Mouse (Mus musculus) brain, embryonic 14.5 days (tissue): ENCODE measurements around the gene Rpl10a. TPM values are rescaled to one million over a fixed set of nuclear protein-coding genes. Genes with fewer than 3 reads are reported as not detected.
"Not testable (repeated sequence)": the region's sequence is repeated elsewhere in the genome, so short reads cannot be mapped to it uniquely, and the experiment has no call there.

Experiments
- DNase-seq: peaks from one replicate; pipeline ENCODE4 v3.0.0-alpha.2; 2011; ENCODE audit warnings: low read depth
- CTCF ChIP-seq: fragments of 200-500 bp; IDR thresholded peaks from 2 replicates; pipeline ENCODE4 v1.5.1; 2012; ENCODE audit warnings: inconsistent platforms, mild to moderate bottlenecking, moderate library complexity, borderline replicate concordance; ENCODE audit not compliant: insufficient read depth, insufficient read length; ENCODE audit errors: extremely low read depth
- POLR2A ChIP-seq: fragments of 200-500 bp; IDR thresholded peaks from 2 replicates; pipeline ENCODE4 v1.6.1; 2012; ENCODE audit warnings: mild to moderate bottlenecking, inconsistent platforms, borderline replicate concordance; ENCODE audit not compliant: poor library complexity, insufficient read depth, insufficient read length, severe bottlenecking; ENCODE audit errors: extremely low read depth
- polyA plus RNA-seq: library from polyadenylated mRNA; depleted of rRNA; stranded (reverse); fragments of >200 nt; gene quantifications from 2 replicates; pipeline ENCODE4 v1.2.3, GENCODE M21; 2012

Rpl10a gene
- polyA plus RNA-seq, 1 experiment = 1,651 TPM

DNA sequence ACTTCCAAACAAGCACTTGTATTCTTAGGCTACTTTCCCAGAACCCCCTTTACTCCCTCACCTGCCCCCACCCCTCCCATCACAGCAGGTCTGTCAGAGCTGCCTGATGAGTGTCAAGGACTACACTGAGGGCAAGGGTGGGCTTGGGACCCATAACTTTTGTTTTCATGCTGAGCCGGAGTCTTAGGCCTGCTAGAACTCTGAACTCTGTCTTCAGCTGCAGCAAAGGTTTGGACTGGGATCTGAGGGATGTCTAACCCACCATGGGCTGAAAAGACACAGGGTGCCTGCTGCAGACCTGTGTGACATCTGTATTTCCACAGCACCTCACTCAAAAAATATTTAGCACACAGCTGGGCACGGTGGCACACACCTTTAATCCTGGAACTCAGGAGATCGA, 1.3 kb upstream of the Rpl10a start:
- TF ChIP-seq POLR2A (no peak), CTCF (no peak)
- no peak for DNase-seq

DNA sequence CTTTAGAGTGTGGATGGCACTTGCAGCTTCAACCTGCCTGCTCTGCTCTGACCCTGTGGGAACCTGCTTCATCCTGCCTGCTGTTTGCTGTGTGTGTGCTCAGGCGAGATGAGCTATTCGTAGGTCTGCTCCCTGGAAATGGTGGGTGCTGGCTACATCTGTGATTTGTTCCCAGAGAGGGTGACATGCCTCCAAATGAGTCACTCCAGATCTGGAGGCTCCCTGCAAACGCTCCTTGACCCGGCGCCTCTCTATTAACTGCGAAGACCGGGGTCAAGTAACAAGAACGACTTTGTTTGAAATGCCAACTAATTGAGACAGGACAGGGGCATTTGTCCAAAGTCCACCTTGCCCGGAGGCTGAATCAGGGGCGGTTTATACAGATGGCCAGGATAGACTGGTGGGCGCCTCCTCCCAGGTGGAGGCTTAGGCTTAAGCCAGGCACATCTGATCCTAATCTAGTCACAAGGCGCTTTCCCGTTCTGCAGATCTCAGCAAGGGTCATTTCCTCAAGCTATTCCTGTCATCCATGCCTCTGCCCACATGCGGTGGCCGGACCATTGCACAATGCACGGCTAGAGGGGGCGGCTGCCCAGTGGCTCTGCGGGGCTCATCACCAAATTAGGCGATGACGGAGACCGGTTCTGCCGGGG, 472 bp upstream of the Rpl10a start:
- DNase-seq = no peak
- TF ChIP-seq POLR2A (no peak), CTCF (no peak)

DNA sequence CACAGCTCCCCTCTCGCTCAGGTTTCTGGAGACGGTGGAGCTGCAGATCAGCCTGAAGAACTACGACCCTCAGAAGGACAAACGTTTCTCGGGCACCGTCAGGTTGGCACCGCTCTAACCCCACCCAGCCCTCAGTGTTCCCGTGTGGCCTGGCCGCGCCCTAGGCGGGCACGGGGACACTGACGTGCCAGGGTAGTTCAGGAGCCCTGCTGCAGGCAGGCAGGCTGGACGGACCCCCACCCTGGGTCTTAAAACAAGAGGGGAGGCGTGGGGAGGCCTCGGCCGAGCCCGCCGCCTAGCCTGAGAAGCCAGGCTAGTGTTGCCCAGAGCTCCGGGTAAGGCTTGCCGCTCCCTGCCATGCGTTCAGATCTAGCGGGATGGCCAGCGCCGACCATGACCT, 675 bp downstream of the Rpl10a start:
- TF ChIP-seq CTCF (no peak), POLR2A (no peak)
- peak; percentile 46 for DNase-seq

DNA sequence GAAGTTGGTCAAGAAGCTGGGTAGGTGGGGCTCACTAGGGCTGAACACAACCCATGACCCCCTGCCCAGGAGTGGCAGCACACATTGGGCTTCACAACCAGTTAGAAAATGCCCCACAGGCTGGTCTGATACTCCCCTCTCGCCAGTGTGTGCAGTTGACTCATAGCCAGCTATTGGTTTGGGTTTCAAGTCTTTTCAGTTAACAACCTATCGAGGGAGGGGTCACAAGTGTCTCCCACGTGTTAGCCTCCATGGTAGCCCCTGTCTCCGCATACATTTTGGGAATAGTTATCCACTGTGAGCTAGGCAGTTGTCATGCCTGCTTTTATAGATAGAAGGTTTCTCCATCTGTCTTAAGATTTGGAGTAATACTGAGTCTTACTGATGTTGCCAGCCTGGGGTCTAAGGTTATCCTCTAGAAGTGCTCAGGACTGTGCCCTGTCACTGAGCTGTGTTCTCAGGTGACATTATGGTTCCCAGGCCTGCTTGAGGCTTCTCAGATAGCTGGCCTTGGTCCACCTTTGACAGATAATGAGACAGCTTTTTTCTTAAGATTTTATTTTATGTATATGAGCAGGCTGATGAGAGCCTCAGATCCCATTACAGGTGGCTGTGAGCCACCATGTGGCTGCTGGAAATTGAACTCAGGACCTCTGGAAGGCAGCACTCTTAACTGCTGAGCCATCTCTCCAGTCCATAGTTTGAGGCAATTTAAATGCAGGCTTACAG, 1.4 kb downstream of the Rpl10a start:
- TF ChIP-seq POLR2A (no peak), CTCF (no peak)
- DNase-seq = no peak

DNA sequence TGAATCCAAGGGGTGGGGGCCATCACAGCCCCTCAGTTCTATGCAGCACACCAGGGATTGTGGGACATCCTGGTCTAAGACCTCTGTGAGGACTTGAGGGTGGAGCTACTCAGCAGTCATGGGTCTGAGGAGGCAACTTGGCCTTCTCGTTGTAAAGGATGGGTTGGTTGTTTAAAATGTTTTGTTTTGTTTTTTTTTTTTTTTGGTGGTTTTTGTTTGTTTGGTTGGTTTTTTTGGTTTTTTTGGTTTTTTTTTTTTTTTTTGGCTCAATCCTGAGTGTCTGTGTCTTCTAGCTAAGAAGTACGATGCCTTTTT, 1.9 kb downstream of the Rpl10a start:
- TF ChIP-seq CTCF = no peak
- no peak for TF ChIP-seq POLR2A
- DNase-seq = no peak

DNA sequence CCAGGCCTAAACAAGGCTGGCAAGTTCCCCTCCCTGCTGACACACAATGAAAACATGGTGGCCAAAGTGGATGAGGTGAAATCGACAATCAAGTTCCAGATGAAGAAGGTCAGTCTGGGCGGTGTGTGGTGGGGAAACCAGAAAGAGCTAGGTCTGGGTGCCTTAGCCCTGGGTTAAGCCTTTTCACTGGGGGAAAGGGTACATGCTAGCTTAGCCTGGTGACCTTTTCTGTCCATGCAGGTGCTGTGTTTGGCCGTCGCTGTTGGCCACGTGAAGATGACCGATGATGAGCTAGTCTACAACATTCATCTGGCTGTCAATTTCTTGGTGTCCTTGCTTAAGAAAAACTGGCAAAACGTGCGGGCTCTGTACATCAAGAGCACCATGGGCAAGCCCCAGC, 2.3 kb downstream of the Rpl10a start:
- DNase-seq = not testable (repeated sequence)

DNA sequence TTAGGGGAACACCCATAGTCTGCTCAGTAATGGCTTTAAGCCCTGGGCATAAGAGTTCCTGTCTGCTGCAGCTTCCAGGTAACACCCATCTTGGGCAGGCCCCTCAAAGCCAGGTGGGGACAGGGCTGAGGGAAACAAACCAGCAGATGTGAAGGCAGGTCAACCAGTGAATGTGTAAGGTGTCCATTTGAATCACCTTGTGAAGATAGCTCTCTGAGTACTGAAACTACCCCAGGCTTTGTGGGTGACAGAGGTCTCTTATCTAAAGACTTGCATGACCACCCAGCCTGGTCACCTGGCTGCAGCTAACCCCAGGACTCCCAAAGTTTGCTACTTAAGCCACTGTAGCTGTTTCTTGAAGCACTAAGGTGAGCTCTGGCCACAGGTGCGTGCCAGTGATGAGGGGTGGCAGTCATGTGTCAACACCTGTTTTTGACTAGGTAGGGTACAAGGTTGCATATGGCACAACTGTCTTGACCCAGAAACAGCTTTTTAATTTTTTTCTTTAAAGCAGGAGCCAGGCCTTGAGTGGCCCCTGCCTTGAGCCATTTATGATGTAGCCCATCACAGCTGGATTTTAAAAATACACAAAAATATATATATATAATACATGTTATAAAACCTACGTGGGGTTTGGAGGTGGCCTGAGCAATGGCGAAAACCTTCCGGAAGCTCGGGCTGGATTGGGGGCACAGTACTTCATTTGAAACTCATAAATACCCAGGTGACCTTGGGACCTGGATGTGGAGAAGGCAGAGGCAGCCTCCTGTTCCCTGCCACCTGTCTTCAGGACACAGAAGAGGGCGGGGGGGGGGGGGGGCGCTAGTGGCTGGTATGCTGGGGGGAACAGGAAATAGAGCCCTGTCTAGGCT, 3.2 kb downstream of the Rpl10a start:
- no peak for TF ChIP-seq POLR2A
- no peak for TF ChIP-seq CTCF

DNA sequence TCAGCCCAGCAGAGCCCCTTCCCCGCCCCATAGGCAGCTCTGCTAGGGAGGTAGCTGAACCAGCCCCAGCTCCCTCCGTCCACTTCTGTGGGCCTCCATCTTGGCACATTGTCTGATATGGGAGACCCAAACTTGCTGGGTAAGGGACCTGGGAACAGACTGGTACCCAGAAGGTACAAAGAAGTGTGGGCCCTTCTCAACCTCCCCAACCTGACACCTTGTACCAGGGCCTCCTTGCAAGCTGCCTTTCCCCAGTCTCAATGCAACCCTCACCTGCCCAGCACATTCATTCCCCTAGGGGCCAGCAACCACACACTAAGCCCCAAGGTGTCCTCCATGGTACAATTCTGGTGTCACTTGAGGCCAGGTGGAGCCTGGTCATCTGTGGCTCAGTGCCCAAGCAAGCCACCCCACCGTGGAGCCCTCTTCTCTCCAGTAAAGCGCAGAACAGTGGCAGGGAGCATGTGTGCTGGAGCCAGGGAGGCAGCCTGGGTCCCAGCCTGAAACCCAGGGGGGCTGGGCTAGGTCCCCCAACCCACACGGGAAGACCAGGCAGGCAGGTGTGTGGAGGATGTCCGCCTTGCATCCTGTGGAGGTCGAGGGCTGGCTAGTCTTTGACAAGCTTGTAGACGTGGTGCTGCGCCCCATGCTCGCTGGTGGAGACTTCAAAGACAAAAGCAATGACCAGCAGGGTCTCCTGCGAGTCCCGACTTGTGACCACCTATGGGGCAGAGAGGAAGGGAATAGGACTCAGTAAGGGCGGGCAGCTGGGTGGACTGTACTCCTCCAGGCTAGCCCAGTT, 4.0 kb downstream of the Rpl10a start:
- TF ChIP-seq CTCF (no peak), POLR2A (no peak)
- no peak for DNase-seq

More for the DNA sequence above, 3.2 kb downstream of the Rpl10a start:
- no peak for DNase-seq

DNA sequence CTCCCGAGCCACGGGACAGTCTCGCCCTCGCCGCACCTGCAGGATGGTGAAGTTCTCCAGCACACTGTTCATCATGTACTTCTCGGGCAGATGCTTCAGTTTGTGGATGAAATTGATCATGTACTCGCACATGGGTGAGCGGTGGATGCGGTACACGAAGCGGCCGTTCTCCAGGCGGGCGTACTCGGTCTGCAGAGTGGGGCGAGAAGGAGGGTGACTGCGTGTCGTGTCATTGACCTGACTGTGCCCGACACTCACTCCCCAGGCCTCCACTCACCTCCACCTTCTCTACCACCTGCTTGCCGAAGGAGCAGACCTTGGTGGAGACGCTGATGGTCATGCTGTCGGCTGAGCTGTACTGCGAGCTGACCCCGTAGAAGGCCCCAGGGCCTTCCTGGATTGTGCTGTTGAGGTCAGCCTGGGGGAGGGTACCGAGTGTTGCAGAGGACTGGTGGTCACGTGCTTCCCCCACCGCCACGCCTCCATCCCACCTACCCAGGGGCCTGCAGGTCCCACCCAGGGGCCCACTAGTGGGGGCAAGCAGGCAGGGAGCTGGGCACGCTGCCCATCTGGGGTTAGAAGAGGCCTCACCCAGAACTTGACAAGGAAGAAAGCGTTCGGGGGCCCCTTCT, 4.8 kb downstream of the Rpl10a start:
- DNase-seq = no peak
- no peak for TF ChIP-seq POLR2A
- TF ChIP-seq CTCF = no peak

DNA sequence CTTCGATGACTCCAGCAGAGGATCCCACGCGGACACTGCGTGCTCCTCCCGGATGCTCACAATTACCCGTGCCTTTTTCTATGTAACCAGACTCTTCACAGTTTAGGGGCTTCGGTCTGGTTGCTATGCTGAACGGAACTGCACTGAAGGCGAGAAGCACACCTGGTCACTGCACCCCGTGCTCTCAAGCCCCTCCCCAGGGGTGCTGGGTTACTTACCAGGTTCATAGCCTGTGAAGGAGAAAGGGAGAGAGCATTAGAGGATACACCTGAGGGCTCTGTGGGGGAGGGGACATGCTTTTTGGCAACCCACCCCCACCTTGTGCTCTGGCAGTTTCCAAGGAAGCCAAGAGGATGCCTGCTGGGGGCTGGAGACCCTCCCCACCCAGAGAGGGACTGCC, 7.0 kb downstream of the Rpl10a start:
- no peak for DNase-seq
- TF ChIP-seq POLR2A (no peak), CTCF (no peak)

DNA sequence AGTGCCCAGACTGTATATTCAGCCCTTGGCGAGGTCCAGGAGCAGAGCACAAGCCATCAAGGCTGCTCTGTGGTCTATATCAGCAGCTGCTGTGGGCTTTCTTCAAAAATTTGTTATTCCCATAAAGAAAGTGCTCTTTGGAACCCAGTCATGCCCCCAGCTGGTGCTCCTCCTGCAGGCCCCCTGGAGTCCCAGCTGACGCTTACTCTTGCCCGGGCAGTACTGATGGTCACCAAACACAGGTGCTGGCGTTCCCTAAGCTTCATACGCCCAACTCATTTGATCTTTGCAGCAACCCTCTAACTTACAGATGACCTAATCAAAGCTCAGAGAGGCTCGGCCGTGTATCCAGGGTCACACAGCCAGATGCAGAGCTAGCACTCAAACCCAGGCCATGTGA, 9.3 kb downstream of the Rpl10a start:
- no peak for DNase-seq
- TF ChIP-seq CTCF (no peak), POLR2A (no peak)
